Mouse (Mus musculus) Muller cell, postnatal 12 days (primary cell): ENCODE measurements around the gene Numbl.
A peak's percentile ranks its signal among the peaks of the same experiment; 100 is the strongest.

ENCODE experiments used
- DNase-seq: peaks from one replicate; pipeline ENCODE4 v3.0.0-alpha.2; 2015; ENCODE audit errors: inconsistent ontology term

Numbl gene

GRCm38 (mm10) chr7:27324928-27325327, 66.7 kb downstream of the Numbl start:
- no peak for DNase-seq

- peak; percentile 51 for DNase-seq
Measured at GRCm38 (mm10) chr7:27325697-27326096, 67.5 kb downstream of the Numbl start.

- DNase-seq, result no peak
Measured at GRCm38 (mm10) chr7:27326101-27326880, 68.1 kb downstream of the Numbl start.

GRCm38 (mm10) chr7:27327500-27327899, 69.3 kb downstream of the Numbl start:
- no peak for DNase-seq

- DNase-seq, result no peak
Measured at GRCm38 (mm10) chr7:27328161-27328560, 69.9 kb downstream of the Numbl start.

- no peak for DNase-seq
Measured at GRCm38 (mm10) chr7:27328648-27329047, 70.4 kb downstream of the Numbl start.

GRCm38 (mm10) chr7:27329326-27329947, 71.2 kb downstream of the Numbl start:
- DNase-seq, result peak; percentile 87

GRCm38 (mm10) chr7:27329981-27330380, 71.7 kb downstream of the Numbl start:
- no peak for DNase-seq

GRCm38 (mm10) chr7:27330709-27331540, 72.7 kb downstream of the Numbl start:
- DNase-seq, result peak; percentile 86

- DNase-seq, result no peak
Measured at GRCm38 (mm10) chr7:27331541-27331851, 73.3 kb downstream of the Numbl start.
